Mouse (Mus musculus): Measurements from ENCODE around the gene Rapgef3. TPM values are rescaled to one million over a fixed set of nuclear protein-coding genes. Genes with fewer than 3 reads are reported as not detected.

Rapgef3 gene
- polyA plus RNA-seq, 1 experiment: 36.5 TPM

DNA sequence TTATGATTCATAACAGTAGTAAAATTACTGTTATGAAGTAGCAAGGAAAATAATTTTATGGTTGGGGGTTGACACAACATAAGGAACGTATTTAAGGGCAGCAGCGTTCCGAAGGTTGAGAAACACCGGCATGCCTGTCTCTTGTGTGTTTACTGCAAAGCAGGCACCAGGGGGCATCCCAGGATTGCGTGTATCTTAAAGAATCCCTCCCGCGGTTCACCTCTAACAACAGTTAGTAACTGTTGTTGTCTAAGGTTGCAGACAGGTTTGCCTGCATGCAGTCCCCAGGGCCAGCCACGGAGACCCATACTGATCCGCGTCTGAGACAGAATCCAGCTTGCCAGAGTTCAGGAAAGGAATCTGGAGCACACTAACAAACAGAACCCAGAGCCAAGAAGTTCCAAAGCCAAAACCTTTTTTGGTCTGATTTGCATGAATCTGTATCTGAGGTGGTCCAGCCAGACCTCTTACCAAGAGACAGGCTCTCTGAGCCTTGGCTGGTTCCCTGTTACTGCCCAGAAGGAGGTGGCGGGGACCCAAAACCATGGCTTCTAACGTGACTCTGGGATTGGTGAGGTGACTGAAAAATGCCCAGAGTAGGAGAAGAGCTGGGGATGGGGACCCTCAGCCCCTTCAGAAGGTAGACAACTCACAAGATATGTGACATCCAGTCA, 49.8 kb downstream of the Rapgef3 start:
- Histone ChIP-seq H3K4me1 (ENCODE audit: control insufficient read depth, insufficient read depth, low read length) (no peaks in the 10 kb centered on the region), H3K4me3 (replicated peaks; ENCODE audit: insufficient read depth, low read depth, low read length) (no peak overlapping the region), H3K27ac (ENCODE audit: insufficient read depth, low read length) (no peak overlapping the region), H3K27me3 (ENCODE audit: control insufficient read depth, insufficient read depth, low read length) (no peaks in the 10 kb centered on the region)
- peak; percentile 25 to 39 for DNase-seq
- 17% methylated on average over 12 of the region's 12 CpGs for whole genome bisulfite sequencing
- TF ChIP-seq CTCF (IDR thresholded peaks at IDR 0.05; ENCODE audit: borderline replicate concordance, insufficient read depth, low read depth, low read length): peak; percentile 78
- no peak for TF ChIP-seq POLR2A (IDR thresholded peaks at IDR 0.05; ENCODE audit: borderline replicate concordance, insufficient read depth, low read length)

DNA sequence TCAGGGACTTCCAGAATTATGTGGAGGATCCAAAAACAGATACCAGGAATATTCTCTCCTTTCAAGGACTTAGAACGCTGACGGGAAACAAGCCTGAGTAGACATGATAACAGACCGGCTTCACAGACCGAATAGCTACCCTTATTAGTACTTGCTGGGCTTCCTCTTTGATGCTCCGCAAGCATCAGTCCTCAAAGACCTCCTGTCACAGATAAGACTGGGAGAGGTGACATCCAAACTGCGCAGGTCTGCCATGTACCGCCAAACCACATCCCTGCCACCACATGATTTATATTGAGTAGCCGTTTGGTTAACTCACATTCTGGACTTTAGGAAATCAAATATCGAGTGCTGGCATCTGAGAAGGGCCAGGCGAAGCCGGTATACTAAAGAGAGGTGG, 51.0 kb downstream of the Rapgef3 start:
- WGBS: 95% methylated on average over 11 of the region's 11 CpGs

DNA sequence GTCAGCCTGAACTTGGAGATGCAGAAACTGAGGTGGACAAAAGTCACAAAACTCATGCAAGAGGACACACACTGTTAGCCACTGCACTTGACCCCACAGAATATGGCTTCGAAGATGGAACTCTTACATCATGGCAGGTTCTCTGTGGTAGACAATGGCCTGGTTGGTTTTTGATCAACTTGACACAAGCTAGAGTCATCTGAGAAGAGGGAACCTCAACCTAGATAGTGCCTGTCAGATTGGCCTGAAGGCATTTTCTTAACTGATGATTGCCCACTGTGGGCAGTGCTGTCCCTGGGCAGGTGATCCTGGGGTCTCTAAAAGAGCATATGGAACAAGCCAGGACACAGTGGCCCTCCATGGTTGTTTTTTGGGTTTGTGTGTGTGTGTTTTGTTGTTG, 52.0 kb downstream of the Rapgef3 start:
- H3K4me1 ChIP-seq (ENCODE audit: control insufficient read depth, insufficient read depth, low read length): no peaks in the 10 kb centered on the region
- no peak overlapping the region for H3K4me3 ChIP-seq (replicated peaks; ENCODE audit: insufficient read depth, low read depth, low read length)
- DNase-seq: no peak
- 100% methylated on average over 1 of the region's 1 CpGs for WGBS
- no peak for TF ChIP-seq POLR2A (IDR thresholded peaks at IDR 0.05; ENCODE audit: borderline replicate concordance, insufficient read depth, low read length)
- TF ChIP-seq CTCF (IDR thresholded peaks at IDR 0.05; ENCODE audit: borderline replicate concordance, insufficient read depth, low read depth, low read length): no peak
- H3K27ac ChIP-seq (ENCODE audit: insufficient read depth, low read length): no peak overlapping the region
- H3K27me3 ChIP-seq (ENCODE audit: control insufficient read depth, insufficient read depth, low read length): no peaks in the 10 kb centered on the region

More for the DNA sequence above, 51.0 kb downstream of the Rapgef3 start:
- H3K27ac ChIP-seq (ENCODE audit: insufficient read depth, low read length): no peak overlapping the region
- H3K4me1 ChIP-seq (ENCODE audit: control insufficient read depth, insufficient read depth, low read length): no peaks in the 10 kb centered on the region
- no peak overlapping the region for H3K4me3 ChIP-seq (replicated peaks; ENCODE audit: insufficient read depth, low read depth, low read length)
- DNase-seq: no peak
- no peaks in the 10 kb centered on the region for H3K27me3 ChIP-seq (ENCODE audit: control insufficient read depth, insufficient read depth, low read length)
- no peak for TF ChIP-seq CTCF (IDR thresholded peaks at IDR 0.05; ENCODE audit: borderline replicate concordance, insufficient read depth, low read depth, low read length)
- no peak for TF ChIP-seq POLR2A (IDR thresholded peaks at IDR 0.05; ENCODE audit: borderline replicate concordance, insufficient read depth, low read length)

DNA sequence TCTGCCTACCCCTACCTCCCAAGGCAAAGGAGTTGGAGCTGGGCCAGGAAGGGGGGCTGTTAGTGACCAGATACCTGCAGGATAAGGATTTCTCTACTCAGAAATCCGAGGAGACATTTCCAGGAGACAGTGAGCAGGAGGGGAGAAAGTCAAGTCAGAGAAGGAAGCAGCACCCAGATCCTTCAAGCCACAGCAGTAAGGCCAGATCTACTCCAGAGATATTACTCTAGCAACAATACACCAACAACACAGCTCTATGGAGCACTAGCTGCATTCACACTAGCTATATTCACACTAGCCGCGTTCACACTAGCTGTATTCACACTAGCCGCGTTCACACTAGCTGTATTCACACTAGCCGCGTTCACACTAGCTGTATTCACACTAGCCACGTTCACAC, 52.7 kb downstream of the Rapgef3 start:
- Histone ChIP-seq H3K4me1 (ENCODE audit: control insufficient read depth, insufficient read depth, low read length) (no peaks in the 10 kb centered on the region), H3K27ac (ENCODE audit: insufficient read depth, low read length) (no peak overlapping the region), H3K27me3 (ENCODE audit: control insufficient read depth, insufficient read depth, low read length) (no peaks in the 10 kb centered on the region), H3K4me3 (replicated peaks; ENCODE audit: insufficient read depth, low read depth, low read length) (no peak overlapping the region)
- DNase-seq: no peak
- TF ChIP-seq POLR2A (IDR thresholded peaks at IDR 0.05; ENCODE audit: borderline replicate concordance, insufficient read depth, low read length) (no peak), CTCF (IDR thresholded peaks at IDR 0.05; ENCODE audit: borderline replicate concordance, insufficient read depth, low read depth, low read length) (no peak)
- 91% methylated on average over 8 of the region's 8 CpGs for WGBS

DNA sequence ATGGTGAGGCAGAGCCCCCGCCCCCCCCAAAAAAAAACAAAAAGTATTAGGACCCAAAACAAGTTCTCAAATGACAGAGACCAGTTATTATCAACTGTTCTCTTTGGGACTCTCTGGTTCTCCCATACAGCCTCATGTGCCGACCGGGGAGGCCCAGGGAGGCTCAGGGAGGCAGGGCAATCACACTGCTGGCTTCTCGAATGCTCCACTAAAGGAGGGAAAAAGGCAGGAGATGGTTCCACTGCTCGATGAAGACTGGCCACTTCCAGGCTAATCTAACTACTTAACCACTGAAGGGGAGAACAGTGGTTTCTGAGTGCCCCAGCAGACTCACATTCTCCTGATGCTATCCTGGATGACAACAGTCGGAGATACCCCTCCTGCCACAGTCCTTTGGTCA, 55.2 kb downstream of the Rapgef3 start:
- DNase-seq: no peak
- Histone ChIP-seq H3K4me1 (ENCODE audit: control insufficient read depth, insufficient read depth, low read length) (no peaks in the 10 kb centered on the region), H3K4me3 (replicated peaks; ENCODE audit: insufficient read depth, low read depth, low read length) (no peak overlapping the region), H3K27ac (ENCODE audit: insufficient read depth, low read length) (no peak overlapping the region), H3K27me3 (ENCODE audit: control insufficient read depth, insufficient read depth, low read length) (no peaks in the 10 kb centered on the region)
- TF ChIP-seq CTCF (IDR thresholded peaks at IDR 0.05; ENCODE audit: borderline replicate concordance, insufficient read depth, low read depth, low read length) (no peak), POLR2A (IDR thresholded peaks at IDR 0.05; ENCODE audit: borderline replicate concordance, insufficient read depth, low read length) (no peak)
- WGBS: 68% methylated on average over 6 of the region's 6 CpGs

DNA sequence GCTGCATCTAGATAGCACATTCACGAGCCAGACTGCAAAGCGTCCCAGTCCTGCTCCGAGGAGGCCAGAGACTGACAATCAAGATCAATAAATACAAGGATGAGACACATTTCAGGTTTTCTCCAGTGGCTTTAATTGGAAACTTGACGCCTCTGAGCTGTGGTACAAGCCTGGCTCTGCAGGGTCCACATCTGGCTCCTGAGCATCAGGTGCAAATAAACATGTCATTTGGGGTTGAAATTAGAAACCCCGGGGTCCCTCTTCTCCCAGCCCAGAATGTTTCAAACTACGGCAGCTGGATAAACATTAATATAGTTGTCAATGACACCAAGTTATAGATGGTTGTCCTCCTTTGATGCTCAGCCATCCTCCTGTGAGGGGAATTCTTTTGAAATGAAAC, 56.9 kb downstream of the Rapgef3 start:
- TF ChIP-seq CTCF (IDR thresholded peaks at IDR 0.05; ENCODE audit: borderline replicate concordance, insufficient read depth, low read depth, low read length): no peak
- TF ChIP-seq POLR2A (IDR thresholded peaks at IDR 0.05; ENCODE audit: borderline replicate concordance, insufficient read depth, low read length): no peak
- 76% methylated on average over 6 of the region's 6 CpGs for WGBS
- H3K4me3 ChIP-seq (replicated peaks; ENCODE audit: insufficient read depth, low read depth, low read length): no peak overlapping the region
- no peak for DNase-seq
- H3K4me1 ChIP-seq (ENCODE audit: control insufficient read depth, insufficient read depth, low read length): no peaks in the 10 kb centered on the region
- H3K27me3 ChIP-seq (ENCODE audit: control insufficient read depth, insufficient read depth, low read length): no peaks in the 10 kb centered on the region
- H3K27ac ChIP-seq (ENCODE audit: insufficient read depth, low read length): no peak overlapping the region

DNA sequence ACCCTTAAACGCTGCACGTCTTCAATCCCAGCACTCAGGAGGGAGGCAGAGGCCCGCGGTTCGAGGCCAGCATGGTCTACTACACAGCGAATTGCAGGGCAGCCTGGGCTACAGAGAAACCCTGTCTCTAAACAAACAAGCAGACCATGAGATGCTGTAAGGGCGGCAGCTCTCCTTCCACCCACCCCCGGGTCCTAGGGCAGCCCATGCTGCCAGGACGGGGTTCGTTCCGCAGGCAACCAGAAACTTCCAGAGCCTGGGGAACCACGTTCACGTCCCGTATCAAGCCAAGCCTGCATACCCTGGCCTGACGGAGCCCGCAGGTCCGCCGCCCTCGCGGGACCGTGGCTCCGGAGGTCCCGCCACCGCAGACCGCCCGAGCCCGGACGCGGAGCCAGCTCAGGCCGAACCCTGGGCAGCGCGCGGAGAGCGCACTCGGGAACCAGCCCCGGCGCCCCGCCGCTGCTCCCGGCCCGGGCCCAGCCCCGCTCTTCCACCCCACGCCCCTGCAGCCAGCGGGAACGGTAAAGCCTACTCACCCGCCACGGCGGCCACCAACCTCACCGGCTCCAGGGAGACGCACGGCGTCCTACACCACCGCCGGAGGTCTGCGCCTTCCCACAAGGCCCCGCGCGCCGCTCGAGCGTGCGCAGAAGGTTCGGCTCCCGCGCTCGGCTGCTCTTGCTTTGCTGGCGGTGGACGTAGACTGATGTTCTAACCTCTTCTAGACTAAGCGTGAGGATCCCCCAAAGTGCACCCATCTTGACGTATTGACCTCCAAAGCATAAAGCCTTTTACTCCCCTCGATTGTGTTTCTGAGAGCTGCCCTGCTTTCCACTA, 62.3 kb downstream of the Rapgef3 start, which contains the start of gene Rpap3:
Gene Rpap3, minus strand, starts transcription at position 615 of the 840 bp plus-strand sequence.
- TF ChIP-seq POLR2A (IDR thresholded peaks at IDR 0.05; ENCODE audit: borderline replicate concordance, insufficient read depth, low read length) (peak; percentile 69), CTCF (IDR thresholded peaks at IDR 0.05; ENCODE audit: borderline replicate concordance, insufficient read depth, low read depth, low read length) (no peak)
- no peaks in the 10 kb centered on the region for H3K4me1 ChIP-seq (ENCODE audit: control insufficient read depth, insufficient read depth, low read length)
- H3K27ac ChIP-seq (ENCODE audit: insufficient read depth, low read length): no peak within 1 kb of the TSS
- peak within 1 kb of the TSS; percentile 75 for H3K4me3 ChIP-seq (replicated peaks; ENCODE audit: insufficient read depth, low read depth, low read length)
- no peaks in the 10 kb centered on the region for H3K27me3 ChIP-seq (ENCODE audit: control insufficient read depth, insufficient read depth, low read length)
- WGBS: under 1% methylated on average over 68 of the region's 71 CpGs
- DNase-seq: peak; percentile 86 to 89
